Mouse (Mus musculus) liver, embryonic 13.5 days (tissue): ENCODE results near the gene Ifi214. TPM values are rescaled to one million over a fixed set of nuclear protein-coding genes. Genes with fewer than 3 reads are reported as not detected.
"Not testable (repeated sequence)": the region's sequence is repeated elsewhere in the genome, so short reads cannot be mapped to it uniquely, and the experiment has no call there.

Source experiments
- ATAC-seq: fragments of 200-750 bp; cut with Nextera tagmentation; 2 replicates; pipeline ENCODE4 v1.8.0; 2017; ENCODE audit warnings: low read depth, mild to moderate bottlenecking, moderate number of reproducible peaks, moderate library complexity
- DNase-seq: peaks from one replicate; pipeline ENCODE4 v3.0.0; 2022
- H3K27ac ChIP-seq: fragments of 300-500 bp; sonication (generic); 2 replicates; pipeline ENCODE4 v1.5.1; 2015; ENCODE audit warnings: moderate library complexity, mild to moderate bottlenecking, inconsistent platforms
- H3K27me3 ChIP-seq: fragments of 300-500 bp; sonication (generic); 2 replicates; pipeline ENCODE4 v1.6.1; 2015; ENCODE audit warnings: mild to moderate bottlenecking, inconsistent platforms
- H3K36me3 ChIP-seq: fragments of 300-500 bp; sonication (generic); 2 replicates; pipeline ENCODE4 v1.6.1; 2015; ENCODE audit warnings: mild to moderate bottlenecking, inconsistent platforms
- H3K4me1 ChIP-seq: fragments of 300-500 bp; sonication (generic); replicated peaks from 2 replicates; pipeline ENCODE4 v1.6.1; 2015; ENCODE audit warnings: inconsistent platforms
- H3K4me2 ChIP-seq: fragments of 300-500 bp; sonication (generic); 2 replicates; pipeline ENCODE4 v1.6.1; 2015; ENCODE audit warnings: inconsistent platforms, mild to moderate bottlenecking, moderate library complexity
- H3K4me3 ChIP-seq: fragments of 300-500 bp; sonication (generic); replicated peaks from 2 replicates; pipeline ENCODE4 v1.5.1; 2015; ENCODE audit warnings: mild to moderate bottlenecking, inconsistent platforms
- H3K9ac ChIP-seq: fragments of 300-500 bp; sonication (generic); 2 replicates; pipeline ENCODE4 v1.6.1; 2015; ENCODE audit warnings: mild to moderate bottlenecking, inconsistent platforms
- H3K9me3 ChIP-seq: fragments of 300-500 bp; sonication (generic); replicated peaks from 2 replicates; pipeline ENCODE4 v1.6.1; 2016; ENCODE audit warnings: inconsistent platforms
- WGBS: fragments of 180-500 bp; shearing (Covaris S2); methylation state at CpG from one replicate; pipeline ENCODE4 v1.1.7; 2015; ENCODE audit not compliant: insufficient replicate concordance; 5-methylcytosine and 5-hydroxymethylcytosine counted together
- polyA plus RNA-seq: library from polyadenylated mRNA; unstranded; fragments of >200 nt; fragmentation: Nextera tagmentation; extraction: Ambion mirVana; gene quantifications from 2 replicates; pipeline ENCODE4 v1.2.1, GENCODE M21; 2015

The Ifi214 gene
- not detected in 2 replicates for polyA plus RNA-seq

DNA sequence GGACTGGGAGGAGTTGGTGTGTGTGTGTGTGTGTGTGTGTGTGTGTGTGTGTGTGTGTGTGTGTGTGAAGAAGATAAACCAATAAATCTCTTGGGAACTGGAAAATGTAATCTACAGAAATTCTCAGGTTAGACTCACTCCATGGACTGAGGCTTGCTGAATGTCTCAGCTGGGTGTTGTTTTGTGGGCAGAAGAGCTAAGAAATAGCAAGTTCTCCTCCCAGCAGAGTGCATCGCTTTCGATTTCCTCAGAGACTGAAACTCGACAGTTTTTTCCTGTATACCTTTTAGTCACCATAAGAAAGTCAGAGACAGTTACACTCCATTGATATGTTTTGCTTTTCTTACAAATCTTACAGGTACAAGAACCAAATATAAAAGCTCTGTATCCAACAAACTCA lies at the start of gene Ifi214:
Gene Ifi214 (minus strand): TSS at position 167 of the 400 bp plus-strand sequence.
- H3K9me3 ChIP-seq, H3K9ac ChIP-seq, H3K27ac ChIP-seq, DNase-seq, H3K36me3 ChIP-seq, H3K4me1 ChIP-seq, ATAC-seq, H3K4me2 ChIP-seq, H3K27me3 ChIP-seq, H3K4me3 ChIP-seq: not testable (repeated sequence)
- WGBS = 63% methylated on average over 3 of the region's 3 CpGs

DNA sequence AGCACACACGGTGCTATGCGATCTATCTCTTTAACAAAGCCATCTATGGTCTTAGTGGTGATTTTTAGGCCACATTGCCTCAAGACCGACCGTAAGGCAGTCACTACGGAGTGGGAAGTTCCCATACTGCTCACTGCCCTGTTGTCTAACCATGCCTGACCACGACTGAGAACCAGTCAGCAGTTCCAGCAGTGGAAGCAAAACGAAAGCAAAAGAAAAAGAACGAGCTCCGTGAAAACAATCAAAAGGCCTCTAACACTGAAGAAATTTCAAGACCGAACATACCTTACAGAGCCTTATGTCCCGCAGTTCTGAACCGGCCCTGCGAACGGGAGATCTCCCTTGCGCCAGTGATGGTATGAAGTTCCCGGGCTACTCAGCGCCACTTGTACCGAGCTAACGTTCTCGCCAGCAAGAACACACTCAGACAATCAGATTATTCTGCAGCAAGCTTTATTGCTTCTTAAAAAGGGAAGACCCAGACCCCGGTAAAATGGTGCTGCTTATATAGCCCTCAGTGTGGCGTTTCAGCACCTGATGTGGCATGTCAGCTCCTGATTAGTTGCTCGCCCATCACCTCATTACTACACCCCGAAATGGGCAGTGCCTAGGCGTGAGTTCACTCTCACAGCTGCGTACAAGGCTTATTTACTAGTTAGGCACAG lies 44.3 kb upstream of the Ifi214 start:
- Histone ChIP-seq H3K27ac (no peak overlapping the region), H3K4me2 (no peak overlapping the region), H3K9ac (no peak overlapping the region), H3K27me3 (no peaks in the 10 kb centered on the region), H3K4me3 (no peak overlapping the region), H3K9me3 (peaks cover 37% of the 10 kb centered on the region; the same call in 1 of the 2 replicates), H3K4me1 (no peaks in the 10 kb centered on the region), H3K36me3 (no peaks in the 10 kb centered on the region)
- 74% methylated on average over 26 of the region's 26 CpGs for WGBS
- ATAC-seq = no peak
- DNase-seq = no peak

DNA sequence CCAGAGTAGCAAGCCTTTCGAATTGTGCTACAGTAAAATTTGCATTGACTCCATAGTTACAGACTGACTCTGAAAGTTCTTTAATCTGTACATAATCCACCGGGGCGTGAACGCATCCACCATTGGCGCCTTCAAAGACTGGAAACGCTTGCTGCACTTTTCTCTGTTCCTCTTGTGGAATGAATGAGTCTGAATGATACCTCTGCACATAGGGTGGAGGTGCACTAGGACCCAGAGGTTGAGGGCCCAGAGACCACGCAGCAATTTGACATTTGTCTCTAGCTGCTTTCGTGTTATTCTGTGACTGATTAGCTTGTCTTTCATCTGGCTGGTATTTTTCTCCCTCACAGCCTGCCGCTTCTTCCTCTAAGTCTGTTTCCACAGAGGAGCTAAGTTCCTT lies 43.3 kb upstream of the Ifi214 start:
- no peaks in the 10 kb centered on the region for H3K4me1 ChIP-seq
- DNase-seq = no peak
- no peak overlapping the region for H3K27ac ChIP-seq
- peaks cover 37% of the 10 kb centered on the region; the same call in 1 of the 2 replicates for H3K9me3 ChIP-seq
- WGBS = 71% methylated on average over 9 of the region's 9 CpGs
- H3K4me3 ChIP-seq = no peak overlapping the region
- H3K9ac ChIP-seq = no peak overlapping the region
- no peak overlapping the region for H3K4me2 ChIP-seq
- no peak for ATAC-seq
- no peaks in the 10 kb centered on the region for H3K27me3 ChIP-seq
- no peaks in the 10 kb centered on the region for H3K36me3 ChIP-seq

DNA sequence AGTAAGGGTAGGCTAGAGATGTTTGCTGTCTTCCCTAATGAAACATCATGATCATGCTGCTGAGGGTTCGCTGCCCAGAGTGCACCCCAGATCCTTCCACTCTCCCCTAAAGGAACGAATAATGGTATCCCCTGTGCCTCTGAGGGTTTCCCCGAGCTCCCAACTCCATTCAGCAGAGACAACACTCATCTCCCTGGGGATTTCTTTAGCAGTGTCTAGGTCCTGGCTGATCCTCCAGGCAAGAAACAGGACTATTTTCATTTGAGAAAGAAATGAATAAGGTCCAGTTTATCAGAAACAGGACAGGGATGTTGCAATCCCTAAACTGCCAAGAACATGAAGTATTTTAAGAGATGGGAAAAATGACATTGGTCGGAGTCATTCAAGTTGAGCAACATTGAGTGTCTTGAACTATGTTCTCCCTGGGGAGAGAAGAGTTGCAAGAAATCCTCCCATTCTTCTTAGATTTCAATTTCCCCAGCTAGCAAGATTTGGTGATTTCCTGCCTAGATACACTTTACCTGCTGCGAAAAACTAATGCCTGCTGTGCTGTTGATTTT lies 14.8 kb upstream of the Ifi214 start:
- not testable (repeated sequence) for H3K4me3 ChIP-seq, ATAC-seq, H3K4me2 ChIP-seq, H3K27ac ChIP-seq, H3K9ac ChIP-seq, DNase-seq, H3K4me1 ChIP-seq, H3K36me3 ChIP-seq, H3K9me3 ChIP-seq, H3K27me3 ChIP-seq
- WGBS = 47% methylated on average over 5 of the region's 5 CpGs

DNA sequence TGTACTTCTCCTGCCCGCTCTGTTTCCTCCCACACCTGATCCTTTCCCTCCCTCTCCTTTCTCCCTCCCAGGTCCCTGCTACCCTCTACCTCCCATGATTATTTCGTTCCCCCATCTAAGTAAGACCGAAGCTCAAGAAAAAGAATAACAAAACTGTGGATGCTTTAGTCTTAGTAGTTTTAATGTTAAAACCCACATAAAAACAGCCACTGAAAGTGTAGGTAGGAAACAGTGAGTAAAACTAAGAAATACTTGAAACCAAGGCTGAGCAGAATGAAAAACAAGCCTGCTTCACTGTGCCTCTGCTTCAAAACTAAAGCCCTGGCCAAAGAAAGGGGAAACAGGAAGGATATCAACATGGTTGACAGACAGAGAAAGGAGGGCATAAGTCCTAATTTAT lies 13.0 kb upstream of the Ifi214 start:
- not testable (repeated sequence) for H3K27me3 ChIP-seq, ATAC-seq, H3K9ac ChIP-seq, H3K36me3 ChIP-seq, H3K4me1 ChIP-seq, H3K9me3 ChIP-seq, H3K4me2 ChIP-seq, H3K4me3 ChIP-seq, DNase-seq, H3K27ac ChIP-seq
- 65% methylated on average over 3 of the region's 3 CpGs for WGBS

DNA sequence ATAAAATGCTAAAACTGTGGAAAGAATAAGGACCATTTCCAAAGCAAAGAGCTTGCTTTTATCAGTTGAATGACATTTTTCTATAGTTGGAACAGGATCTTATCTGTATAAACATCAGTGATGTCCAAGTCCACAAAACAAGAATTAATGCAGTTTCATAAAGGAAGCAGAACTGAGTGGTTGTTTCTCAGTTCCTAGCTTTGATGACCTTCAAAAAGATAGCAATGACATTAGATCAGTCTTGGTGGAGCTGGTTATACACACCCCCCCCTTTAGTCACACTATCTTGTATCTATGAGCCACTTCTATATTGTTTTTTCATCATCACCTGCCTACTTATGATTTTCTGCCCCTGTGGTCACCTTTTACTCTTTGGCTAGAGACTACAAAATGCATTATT lies 14.3 kb downstream of the Ifi214 start:
- H3K36me3 ChIP-seq = no peaks in the 10 kb centered on the region
- no peak overlapping the region for H3K4me2 ChIP-seq
- no peak overlapping the region for H3K4me3 ChIP-seq
- DNase-seq = no peak
- H3K27ac ChIP-seq = no peak overlapping the region
- no peaks in the 10 kb centered on the region for H3K4me1 ChIP-seq
- no peaks in the 10 kb centered on the region for H3K9me3 ChIP-seq
- no peak for ATAC-seq
- no peak overlapping the region for H3K9ac ChIP-seq
- no peaks in the 10 kb centered on the region for H3K27me3 ChIP-seq

DNA sequence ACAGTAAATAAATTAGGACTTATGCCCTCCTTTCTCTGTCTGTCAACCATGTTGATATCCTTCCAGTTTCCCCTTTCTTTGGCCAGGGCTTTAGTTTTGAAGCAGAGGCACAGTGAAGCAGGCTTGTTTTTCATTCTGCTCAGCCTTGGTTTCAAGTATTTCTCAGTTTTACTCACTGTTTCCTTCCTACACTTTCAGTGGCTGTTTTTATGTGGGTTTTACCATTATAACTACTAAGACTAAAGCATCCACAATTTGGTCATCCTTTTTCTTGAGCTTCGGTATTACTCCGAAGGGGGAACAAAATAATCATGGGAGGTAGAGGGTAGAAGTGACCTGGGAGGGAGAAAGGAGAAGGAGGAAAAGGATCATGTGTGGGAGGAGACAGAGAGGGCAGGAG lies 25.2 kb downstream of the Ifi214 start:
- H3K27me3 ChIP-seq, H3K36me3 ChIP-seq, H3K9me3 ChIP-seq, H3K27ac ChIP-seq, H3K9ac ChIP-seq, H3K4me2 ChIP-seq, DNase-seq, H3K4me1 ChIP-seq, ATAC-seq, H3K4me3 ChIP-seq: not testable (repeated sequence)
- WGBS = 85% methylated on average over 2 of the region's 2 CpGs

DNA sequence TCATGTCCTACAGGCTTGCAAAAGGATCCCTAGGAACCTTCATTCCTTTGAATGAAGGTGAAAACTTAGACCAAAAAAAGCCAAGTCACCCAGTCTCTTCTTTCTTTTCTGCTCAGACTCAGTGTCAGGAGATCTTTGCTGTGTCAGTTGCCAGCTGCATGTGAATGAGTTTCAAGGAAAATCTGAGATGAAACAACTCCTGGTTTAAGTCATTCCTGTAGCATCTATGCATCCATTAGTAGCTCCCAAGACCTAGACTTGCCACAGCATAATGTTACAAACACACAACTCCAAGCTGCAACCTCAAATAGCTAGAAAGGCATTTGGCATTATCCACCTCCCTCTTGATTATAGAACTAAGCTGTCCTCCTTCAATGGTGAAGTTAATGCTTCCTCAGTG lies 44.3 kb downstream of the Ifi214 start:
- H3K9me3 ChIP-seq, H3K36me3 ChIP-seq, ATAC-seq, H3K27me3 ChIP-seq, H3K9ac ChIP-seq, H3K4me2 ChIP-seq, H3K4me1 ChIP-seq, H3K4me3 ChIP-seq, H3K27ac ChIP-seq, DNase-seq: not testable (repeated sequence)

DNA sequence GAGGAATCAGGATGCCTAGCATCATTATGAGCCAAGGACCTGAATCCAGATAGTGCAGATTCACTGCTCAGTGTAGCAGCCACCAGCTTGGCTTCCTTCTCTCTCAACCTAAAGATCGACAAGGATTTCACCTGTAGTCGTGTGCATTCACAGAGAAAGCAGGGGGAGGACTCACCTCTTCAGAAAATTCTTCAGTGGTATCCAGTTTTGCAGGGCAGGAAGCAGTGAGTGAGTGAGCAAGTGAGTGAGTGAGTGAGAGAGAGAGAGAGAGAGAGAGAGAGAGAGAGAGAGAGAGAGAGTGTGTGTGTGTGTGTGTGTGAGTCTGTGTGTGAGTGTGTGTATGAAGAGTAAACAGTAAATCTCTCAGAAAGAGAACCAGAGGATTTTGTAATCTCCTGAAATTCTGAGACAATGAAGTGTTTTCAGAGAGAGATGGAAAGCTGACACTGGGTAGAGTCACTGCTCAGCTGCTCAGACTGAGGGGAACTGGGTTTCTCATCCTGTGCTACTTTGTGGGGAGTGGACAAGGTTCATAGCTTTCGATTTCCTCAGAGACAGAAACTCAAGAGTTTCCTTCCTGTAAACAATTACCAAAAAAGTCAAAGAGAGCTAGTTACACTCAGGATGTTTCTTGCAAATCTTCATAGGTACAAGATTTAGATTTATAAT lies 44.8 kb downstream of the Ifi214 start, which contains the start of gene Ifi206:
Gene Ifi206 (minus strand): TSS at position 230 of the 669 bp plus-strand sequence.
- not testable (repeated sequence) for H3K27ac ChIP-seq, H3K27me3 ChIP-seq, H3K4me2 ChIP-seq, H3K4me1 ChIP-seq, DNase-seq, H3K9me3 ChIP-seq, H3K4me3 ChIP-seq, H3K9ac ChIP-seq, H3K36me3 ChIP-seq, ATAC-seq
- 47% methylated on average over 3 of the region's 3 CpGs for WGBS

DNA sequence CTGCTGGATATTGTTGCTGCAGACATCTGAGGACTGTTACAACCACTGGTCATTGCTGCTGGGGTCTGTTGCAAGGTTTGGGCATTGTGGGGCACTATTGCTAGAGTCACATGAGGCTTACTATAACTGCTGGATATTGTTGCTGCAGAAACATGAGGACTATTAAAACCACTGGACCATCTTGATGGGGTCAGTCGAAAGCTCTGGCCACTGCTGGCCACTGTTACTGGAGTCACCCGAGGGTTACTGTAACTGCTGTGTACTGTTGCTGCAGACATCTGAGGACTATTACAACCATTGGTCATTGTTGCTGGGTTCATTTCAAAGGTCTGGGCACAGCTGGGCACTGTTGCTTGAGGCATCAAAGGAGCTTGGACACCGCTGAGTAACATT lies 54.6 kb downstream of the Ifi214 start:
- 69% methylated on average over 3 of the region's 3 CpGs for WGBS
- not testable (repeated sequence) for H3K9ac ChIP-seq, H3K36me3 ChIP-seq, H3K27me3 ChIP-seq, ATAC-seq, DNase-seq, H3K4me1 ChIP-seq, H3K4me2 ChIP-seq, H3K4me3 ChIP-seq, H3K9me3 ChIP-seq, H3K27ac ChIP-seq

DNA sequence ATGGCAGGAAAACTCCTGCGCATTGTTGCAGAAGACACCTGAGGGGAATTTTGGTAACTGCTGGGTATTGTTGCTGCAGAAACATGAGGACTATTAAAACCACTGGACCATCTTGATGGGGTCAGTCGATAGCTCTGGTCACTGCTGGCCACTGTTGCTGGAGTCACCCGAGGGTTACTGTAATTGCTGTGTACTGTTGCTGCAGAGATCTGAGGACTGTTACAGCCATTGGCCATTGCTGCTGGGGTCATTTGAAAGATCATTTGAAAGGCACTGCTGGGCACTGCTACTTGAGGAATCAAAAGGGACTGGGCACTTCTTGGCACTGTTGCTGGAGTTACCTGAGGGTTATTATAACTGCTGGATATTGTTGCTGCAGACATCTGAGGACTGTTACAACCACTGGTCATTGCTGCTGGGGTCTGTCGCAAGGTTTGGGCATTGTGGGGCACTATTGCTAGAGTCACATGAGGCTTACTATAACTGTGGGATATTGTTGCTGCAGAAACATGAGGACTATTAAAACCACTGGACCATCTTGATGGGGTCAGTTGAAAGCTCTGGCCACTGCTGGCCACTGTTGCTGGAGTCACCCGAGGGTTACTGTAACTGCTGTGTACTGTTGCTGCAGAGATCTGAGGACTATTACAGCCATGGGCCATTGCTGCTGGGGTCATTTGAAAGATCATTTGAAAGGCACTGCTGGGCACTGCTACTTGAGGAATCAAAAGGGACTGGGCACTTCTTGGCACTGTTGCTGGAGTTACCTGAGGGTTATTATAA lies 55.2 kb downstream of the Ifi214 start:
- H3K9me3 ChIP-seq, H3K4me3 ChIP-seq, ATAC-seq, H3K27ac ChIP-seq, H3K36me3 ChIP-seq, H3K27me3 ChIP-seq, DNase-seq, H3K4me1 ChIP-seq, H3K4me2 ChIP-seq, H3K9ac ChIP-seq: not testable (repeated sequence)
- 60% methylated on average over 5 of the region's 5 CpGs for WGBS
